Mouse (Mus musculus): ENCODE results near the gene N4bp1.

DNA sequence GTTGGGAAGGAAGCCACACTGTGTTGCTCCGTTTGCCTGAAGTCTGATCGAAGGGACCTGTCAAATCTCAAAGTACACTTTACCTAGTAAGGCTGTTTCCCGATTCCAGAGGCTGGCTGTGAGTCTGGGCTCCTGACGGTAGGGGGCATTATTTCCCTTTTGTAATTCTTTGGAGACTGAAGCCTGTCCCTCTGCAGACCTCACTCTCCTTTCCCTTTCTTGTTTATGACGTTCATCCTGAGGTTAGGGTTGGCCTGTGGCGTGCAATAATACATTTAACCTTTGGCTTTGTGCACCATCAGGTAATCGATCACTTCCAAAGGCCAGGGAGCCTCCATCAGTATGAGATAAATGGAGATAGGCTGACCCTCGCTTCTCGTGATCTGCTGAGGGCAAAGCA lies 48.8 kb upstream of the N4bp1 start:
- TF ChIP-seq CTCF (IDR thresholded peaks at IDR 0.05; ENCODE audit: low read depth) (peak; percentile 71), EP300 (IDR thresholded peaks at IDR 0.05; ENCODE audit: low read depth) (no peak)
